Mouse (Mus musculus): Measurements from ENCODE around the gene Best2.

- TF ChIP-seq POLR2A (IDR thresholded peaks at IDR 0.05; ENCODE audit: borderline replicate concordance, control insufficient read depth, low read depth, low read length), result no peak
- TF ChIP-seq CTCF (IDR thresholded peaks at IDR 0.05; ENCODE audit: control insufficient read depth, insufficient read depth, low read length), result no peak
Observed at GRCm38 (mm10) chr8:85036381-85036717, 22.0 kb upstream of the Best2 start.
